Mouse (Mus musculus) thymus, adult 2 months (tissue): ENCODE measurements around the gene Brsk2.

Experiments used
- CTCF ChIP-seq: fragments of 200-500 bp; IDR thresholded peaks from 2 replicates; pipeline ENCODE4 v1.5.1; 2012; ENCODE audit warnings: mild to moderate bottlenecking, control low read depth, low read length, moderate library complexity, borderline replicate concordance; ENCODE audit not compliant: control insufficient read depth, poor library complexity, insufficient read depth; ENCODE audit errors: extremely low read depth
- POLR2A ChIP-seq: fragments of 200-500 bp; IDR thresholded peaks from 2 replicates; pipeline ENCODE4 v1.6.1; 2012; ENCODE audit warnings: mild to moderate bottlenecking, low read length, control low read depth, moderate library complexity; ENCODE audit not compliant: control insufficient read depth, poor library complexity, insufficient read depth; ENCODE audit errors: extremely low read depth

DNA sequence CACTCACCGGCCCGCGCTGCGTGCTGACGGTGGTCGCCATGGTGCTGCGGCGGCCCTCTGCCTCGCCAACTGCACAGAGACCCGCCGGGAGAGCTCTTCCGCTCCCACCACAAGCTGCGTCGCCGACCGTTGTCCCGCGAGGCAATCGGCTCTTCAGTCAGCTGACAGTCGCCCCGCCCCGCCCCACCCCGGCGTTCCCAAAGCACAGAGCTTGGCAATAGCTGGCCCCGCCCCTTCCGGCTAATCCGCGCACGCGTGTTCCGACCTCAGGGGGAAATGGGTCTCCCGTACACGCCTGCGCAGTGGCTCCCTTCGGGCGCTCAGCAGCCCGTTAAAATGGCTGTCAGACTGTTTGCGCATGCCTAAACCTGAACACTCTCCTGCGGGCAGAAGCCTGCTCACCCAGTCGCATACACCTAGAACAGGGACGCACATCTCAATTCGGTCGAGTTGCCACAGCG is 47.3 kb upstream of the Brsk2 start:
- TF ChIP-seq POLR2A = peak; percentile 79
- TF ChIP-seq CTCF = peak; percentile 69; the same call in 1 of the 2 replicates
